Mouse (Mus musculus): ENCODE results near the gene Slc9a3r2.
A peak's percentile ranks its signal among the peaks of the same experiment; 100 is the strongest.

Gene Slc9a3r2

DNA sequence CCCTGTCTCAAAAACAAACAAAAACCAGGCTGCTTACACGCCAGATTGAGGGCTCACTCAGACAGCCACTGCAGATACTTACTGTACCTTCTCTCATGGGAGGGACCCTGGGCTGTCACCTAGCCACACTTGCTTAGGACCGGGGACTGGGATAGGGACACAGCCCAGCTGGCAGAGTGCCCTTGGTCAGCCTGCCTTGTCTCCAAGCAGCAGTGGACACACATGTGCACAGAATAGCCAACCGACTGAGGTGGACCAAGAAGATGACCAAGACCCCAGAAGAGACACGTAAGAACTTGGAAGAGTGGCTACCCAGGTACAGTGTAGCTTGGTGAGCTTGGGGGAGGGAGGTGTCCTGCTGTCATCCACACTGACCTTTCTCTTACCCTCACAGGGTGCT, 11.9 kb downstream of the Slc9a3r2 start:
- no peak for DNase-seq (ENCODE audit: low read depth, low spot score)

DNA sequence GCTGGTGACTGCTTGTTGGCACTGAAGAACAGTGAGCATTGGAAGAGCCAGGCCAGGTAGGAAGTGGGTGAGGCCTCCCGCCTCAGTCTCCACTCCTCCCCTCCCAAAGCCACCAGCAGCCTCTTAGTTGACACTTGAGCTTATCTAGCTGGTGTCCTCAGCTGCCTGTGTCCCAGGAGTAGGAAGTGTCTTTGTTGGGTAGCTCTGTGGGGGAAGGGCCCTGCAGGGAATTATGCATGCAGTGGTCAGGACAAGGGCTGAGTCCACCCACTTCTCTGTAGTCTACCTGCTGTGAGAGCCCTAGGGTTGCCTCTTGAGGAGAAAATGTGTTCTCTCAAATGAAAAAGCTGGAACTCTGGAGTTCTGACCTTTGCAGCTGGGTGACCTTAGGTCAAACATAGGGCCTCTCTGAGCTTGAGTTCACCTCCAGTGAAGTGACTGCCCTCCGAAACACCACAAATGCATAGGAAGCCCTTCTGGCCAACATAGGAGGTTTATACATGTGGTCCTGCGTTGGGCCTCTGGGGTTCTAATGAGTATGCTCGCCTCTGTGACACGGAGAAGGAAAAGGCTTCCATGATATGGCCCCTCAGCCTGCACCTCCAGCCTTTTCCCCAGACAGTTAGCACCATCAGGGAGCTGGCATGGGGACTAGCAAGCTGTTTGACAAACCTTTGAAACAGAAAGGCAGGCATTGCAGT, 13.2 kb downstream of the Slc9a3r2 start:
- no peak for DNase-seq (ENCODE audit: low read depth, low spot score)

DNA sequence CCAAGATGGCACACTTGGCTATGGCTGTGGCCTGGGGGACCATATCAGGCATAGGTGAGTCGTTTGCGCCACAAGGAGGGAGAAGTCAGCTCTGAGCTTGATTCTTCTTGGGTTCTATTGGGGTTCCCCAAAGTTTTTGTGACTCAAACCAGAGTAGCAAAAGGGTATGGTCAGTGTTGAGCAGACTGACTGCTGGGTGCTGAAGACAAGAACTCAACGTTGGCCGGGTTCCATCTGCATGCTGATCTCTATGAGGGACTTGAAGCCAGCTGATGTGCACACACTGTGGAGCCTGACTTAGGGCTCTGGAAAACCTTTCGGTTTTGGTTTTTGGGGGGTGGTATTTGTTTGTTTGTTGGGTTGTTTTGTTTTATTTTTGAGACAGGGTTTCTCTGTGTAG, 14.4 kb downstream of the Slc9a3r2 start:
- no peak for DNase-seq (ENCODE audit: low read depth, low spot score)

DNA sequence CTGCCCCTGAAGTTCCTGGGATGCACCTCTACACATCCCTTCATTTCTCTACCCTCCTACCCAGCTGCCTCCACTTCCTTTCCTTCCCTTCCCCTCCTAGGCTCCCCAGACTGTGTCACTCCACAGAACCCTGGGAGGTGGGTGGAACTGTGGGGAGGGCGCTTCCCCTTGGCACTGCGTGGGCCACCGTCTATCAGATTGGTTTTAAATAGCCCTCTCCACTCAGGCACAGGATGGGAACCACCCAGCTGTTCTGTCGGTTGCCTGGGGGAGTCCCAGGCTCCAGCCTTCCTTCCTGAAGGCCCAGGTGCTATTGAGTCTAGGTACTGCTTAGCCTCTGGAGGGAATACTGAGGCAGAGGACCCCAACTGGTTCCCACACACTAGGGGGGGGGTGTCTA, 15.1 kb downstream of the Slc9a3r2 start:
- peak; percentile 89 for DNase-seq (ENCODE audit: low read depth, low spot score)

DNA sequence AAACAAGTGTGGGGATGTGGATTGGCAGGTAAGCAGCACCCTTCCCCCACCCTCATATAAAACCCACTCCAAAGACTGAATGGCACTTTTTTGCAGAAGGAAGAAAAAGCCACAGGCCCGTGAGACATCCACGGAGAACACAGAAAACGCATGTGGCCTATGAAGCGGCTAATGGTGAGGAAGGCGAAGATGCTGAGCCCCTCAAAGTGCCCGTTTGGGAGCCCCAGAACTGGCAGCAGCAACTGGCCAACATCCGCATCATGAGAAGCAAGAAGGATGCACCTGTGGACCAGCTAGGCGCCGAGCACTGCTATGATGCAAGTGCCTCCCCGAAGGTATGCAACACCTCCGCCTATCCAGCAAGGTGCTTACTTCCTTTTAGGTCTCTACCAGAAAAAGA, 16.3 kb downstream of the Slc9a3r2 start:
- DNase-seq (ENCODE audit: low read depth, low spot score) = no peak

DNA sequence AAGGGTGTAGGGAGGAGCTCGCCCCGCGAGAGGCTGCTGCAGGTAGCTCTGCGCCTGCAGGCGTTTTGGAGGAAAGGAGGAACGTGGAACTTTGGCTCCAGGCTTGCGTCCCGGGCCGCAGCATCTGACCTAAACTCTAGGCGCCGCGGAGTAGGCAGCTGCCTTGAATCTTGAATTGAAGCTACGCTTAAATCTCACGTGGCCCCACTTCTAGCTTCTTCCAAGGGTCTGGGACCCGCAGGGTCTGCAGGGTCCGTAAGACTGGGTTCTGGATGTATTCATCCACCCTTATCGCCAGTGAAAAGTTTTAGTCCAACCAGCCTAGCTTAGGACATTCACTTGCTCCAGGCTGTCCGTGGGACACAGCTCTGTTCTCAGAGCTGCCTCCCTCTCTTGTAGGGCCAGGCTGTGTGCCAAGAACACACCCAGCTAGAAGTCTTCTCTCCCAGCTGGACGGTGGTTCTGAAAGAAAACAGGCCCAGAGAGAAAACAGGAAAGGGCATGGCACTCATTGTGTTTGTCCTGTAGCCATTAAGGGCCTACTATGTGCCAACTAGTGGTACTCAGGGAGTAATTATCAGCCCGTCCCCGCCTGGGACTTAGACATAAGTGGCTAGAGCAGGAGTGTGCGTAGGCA, 17.2 kb downstream of the Slc9a3r2 start:
- peak; percentile 59 for DNase-seq (ENCODE audit: low read depth, low spot score)

DNA sequence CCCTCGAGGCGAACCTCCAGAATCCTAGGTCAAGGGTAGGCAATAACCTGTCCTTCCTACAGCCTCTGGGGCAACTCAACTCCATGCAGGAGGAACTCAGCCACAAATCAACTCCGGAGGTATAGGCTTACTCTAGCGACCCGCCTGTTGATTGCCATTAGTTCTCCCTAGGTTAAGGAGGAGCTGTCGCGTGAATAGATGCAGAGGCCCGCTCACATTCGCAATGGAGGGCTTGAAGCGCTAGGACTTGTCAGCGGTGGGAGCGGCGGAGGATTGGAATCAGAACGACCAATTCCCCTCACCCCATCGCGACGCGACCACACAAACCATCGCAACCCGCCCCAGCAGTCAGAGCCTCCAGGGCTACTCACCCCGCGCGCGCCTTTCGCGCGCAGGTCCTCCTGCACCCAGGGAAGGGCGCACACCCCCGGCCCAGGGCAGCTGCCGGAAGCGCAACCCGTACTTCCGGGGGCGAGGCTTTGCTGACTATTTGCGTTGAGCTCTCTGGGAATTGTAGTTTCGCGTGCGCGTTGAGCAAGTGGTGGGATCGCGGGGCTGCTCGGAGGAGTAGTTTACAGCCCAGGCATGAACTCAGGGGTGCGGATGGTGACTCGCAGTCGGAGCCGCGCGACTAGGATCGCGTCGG, 17.8 kb downstream of the Slc9a3r2 start, which contains the start of the genes Tsc2 and Nthl1:
TSS of gene Tsc2 (minus strand) at position 464 of the 646 bp plus-strand sequence.
TSS of gene Nthl1 (plus strand) at position 514 of the 646 bp plus-strand sequence.
- peak; percentile 93 for DNase-seq (ENCODE audit: low read depth, low spot score)

DNA sequence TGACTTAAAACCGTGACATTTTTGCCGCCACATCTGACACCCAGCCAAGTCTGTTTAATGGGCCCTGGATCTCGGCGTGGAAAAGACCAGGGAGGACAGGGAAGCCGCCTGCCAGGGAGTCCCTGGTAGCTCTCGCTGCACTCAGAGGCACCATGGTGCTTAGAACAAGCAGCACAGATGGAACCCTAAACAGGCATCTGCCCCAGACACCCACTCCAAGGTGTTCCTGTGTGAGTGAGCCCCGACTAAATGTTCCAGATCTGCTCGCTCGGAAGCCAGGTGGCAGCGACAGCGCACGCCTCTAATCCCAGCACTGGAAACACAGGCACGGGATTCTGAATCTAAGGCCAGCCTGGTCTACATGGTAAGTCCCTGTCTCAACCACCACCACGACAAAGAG, 20.1 kb downstream of the Slc9a3r2 start:
- DNase-seq (ENCODE audit: low read depth, low spot score) = peak; percentile 82

DNA sequence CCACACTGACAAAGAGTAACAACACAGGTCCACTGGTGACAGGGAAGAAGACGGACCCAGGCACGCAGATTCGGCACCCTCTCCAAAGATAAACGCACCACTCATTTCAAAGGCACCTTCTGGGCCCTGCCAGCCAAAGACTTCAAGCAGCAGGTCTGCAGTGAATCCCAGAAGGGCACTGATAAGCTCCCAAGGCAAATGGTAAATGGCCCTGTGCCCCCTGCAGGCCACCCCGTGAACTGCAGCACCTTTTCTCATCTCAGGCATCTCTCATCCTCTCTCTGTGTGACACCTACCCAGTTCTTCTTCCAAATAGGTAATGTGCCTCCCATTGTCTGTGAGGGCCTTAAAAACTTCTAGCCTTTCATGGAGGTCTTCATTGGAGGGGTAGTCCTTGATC, 21.5 kb downstream of the Slc9a3r2 start:
- peak; percentile 80 for DNase-seq (ENCODE audit: low read depth, low spot score)

DNA sequence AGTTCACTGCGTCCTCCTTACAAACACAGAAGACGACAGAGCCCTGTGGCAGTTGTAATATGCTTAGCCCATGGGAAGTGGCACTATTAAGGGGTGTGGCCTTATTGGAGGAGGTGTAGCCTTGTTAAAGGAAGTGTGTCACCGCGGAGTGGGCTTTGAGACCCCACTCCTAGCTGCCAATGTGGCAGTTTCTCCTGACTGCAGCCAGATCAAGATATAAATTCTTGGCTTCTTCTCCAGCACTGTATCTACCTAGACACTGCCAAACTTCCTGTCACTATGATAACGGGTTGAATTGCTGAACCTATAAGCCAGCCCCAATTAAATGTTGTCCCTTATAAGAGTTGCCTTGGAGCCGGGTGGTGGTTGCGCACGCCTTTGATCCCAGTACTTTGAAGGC, 24.7 kb downstream of the Slc9a3r2 start:
- no peak for DNase-seq (ENCODE audit: low read depth, low spot score)

DNA sequence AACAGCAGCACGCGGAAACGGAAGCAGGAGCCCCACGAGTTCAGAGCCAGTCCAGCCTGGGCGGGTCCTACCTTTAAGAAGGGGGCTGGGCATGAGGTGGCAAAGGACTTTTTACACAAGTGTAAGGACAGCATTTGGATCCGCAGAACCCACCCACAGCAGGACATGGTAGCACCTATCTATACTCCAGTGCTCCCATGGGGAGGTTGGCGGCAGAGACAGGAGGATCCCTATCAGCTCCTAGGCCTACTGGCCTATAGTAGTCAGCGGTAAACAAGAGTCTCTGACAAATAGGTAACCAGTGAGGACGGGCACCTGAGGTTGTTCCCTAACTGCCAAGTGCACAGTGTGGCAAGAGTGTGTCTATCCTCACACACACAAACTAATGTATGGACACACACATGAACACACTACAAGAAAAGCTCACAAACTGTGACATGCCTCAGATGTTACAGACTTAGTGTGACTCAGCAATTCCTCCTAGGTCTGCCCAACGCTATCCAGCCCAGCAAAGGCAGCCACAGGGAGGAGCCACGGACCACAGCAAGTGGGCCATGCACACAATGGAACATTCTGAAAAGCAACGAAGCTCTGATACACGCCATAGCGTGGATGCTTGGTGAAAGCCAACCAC, 32.4 kb downstream of the Slc9a3r2 start:
- DNase-seq (ENCODE audit: low read depth, low spot score) = no peak

DNA sequence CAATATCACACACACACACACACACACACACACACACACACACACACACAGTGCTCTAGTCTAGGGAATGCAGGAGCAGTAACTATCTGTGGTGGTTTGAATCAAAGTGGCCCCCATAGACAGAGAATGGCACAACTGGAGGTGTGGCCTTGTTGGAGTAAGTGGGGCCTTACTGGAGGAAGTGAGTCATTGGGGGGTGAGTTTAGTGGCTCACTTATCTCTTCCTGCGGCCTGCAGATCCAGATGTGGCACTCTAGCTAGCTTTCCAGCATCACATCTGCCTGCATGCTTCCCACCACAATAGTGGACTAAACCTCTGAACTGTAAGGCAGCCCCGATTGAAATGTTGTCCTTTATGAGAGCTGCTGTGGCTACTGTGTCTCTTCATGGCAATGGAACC, 39.4 kb downstream of the Slc9a3r2 start:
- no peak for DNase-seq (ENCODE audit: low read depth, low spot score)

DNA sequence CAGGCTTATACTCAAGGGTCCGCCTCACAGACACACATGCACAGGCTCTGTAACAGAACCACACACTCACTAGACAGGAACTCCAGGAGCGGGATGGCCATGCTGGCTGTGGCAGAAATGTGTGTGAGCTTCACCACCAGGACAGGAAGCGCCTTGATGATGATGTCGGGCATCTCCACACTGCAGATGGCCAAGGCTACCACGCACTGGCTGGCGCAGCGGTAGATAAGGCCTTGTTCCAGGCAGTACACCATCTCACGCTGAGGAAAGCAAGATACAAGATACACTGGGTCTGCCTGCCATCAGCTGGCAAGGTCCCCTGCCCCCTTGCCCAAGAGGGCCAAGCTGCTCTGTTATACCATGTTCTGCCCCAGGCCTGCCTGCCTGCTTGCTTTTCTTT, 41.3 kb downstream of the Slc9a3r2 start:
- no peak for DNase-seq (ENCODE audit: low read depth, low spot score)

DNA sequence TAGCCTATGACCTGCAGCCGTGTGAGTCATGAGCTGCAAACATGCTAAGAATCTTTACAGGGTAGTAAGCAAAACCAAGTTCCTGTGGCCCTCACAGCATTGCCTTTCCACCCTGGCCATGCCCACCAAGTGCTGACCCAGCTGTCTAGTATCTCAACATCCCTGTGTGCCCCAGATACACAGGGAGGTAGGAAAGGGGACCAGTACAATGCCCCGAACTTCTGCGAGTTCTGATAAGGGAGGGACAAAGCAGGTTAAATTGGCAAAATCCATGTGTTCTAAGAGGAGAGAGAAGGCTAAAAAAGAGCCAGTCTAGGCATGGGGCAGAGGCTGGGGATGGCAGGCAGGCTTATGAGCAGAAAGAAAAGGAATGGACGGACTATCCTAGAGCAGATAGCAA, 41.8 kb downstream of the Slc9a3r2 start:
- DNase-seq (ENCODE audit: low read depth, low spot score) = no peak

DNA sequence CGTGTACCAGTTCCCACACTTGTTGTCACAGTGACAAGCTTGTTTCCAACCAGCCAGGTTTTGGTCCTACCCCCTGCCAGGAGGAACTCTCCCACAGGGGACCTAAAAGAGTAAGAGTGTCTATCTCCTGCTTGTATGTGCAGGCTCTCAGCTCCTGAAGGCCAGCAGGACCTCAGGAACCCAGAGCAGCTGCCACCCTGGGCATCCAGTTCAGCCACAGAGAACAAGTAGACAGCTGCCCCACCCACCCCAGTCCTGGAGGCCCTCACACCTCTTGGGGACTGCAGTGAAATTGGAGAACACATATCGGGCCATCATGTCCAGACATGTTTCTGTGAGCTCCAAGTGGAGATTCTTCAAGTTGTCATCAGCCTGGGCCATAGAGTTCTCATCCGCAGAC, 45.6 kb downstream of the Slc9a3r2 start:
- no peak for DNase-seq (ENCODE audit: low read depth, low spot score)

DNA sequence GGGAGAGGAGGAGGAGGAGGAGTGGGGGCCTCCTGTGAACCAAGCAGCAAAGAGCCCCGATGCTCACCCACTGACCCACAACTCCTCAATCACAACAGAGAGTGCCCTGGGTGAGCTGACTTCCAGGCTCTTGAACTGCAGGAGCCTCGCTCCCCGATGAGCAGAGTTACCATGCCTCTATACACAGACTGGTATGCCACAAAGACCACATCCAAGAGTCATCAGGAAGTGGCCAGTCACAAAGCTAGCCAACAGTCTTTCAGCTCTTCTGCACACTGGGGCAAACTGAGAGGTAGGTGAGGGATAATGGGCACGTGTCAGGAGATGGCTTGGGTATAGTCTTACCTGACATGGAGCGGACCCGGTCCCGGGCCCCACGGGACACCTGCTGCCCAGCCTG, 46.2 kb downstream of the Slc9a3r2 start:
- no peak for DNase-seq (ENCODE audit: low read depth, low spot score)

DNA sequence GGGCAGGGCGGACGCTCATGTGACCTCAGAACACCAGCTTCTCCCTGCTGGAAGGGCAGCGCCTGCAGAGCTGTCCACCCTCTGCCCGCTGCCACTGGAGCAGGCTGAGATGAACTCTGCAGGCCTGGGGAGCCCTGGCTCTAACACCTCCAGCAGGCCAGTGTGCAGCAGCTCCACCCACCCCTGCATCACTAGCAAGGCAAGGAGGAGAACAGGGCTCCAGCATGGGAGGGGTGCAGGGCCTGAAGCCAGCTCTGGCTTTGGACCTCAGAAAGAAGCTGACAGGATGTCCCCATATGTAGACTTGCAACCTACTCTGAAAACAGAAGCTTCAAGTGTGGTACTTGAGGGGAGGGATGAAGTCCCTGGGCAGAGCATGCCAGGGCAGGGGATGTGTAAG, 49.6 kb downstream of the Slc9a3r2 start:
- peak; percentile 42 for DNase-seq (ENCODE audit: low read depth, low spot score)

DNA sequence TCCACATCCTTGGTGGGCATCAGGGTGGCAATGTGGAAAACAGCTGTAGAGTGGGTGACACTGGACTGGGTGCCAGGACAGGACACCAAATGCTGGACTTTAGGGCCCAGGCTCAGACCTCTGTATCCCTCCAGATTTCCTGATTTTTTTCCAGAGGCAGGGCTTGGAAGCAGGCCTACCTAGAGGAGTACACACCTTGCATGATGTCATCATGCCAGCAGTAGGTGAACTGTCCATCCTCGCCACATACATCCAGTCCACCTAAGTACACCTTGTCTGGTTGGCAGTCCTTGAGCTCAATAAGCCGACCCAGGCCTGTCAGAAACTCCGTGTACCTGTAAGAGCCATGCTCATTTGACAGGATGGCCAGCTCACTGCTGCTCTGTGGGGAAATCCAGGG, 52.1 kb downstream of the Slc9a3r2 start:
- DNase-seq (ENCODE audit: low read depth, low spot score) = no peak

DNA sequence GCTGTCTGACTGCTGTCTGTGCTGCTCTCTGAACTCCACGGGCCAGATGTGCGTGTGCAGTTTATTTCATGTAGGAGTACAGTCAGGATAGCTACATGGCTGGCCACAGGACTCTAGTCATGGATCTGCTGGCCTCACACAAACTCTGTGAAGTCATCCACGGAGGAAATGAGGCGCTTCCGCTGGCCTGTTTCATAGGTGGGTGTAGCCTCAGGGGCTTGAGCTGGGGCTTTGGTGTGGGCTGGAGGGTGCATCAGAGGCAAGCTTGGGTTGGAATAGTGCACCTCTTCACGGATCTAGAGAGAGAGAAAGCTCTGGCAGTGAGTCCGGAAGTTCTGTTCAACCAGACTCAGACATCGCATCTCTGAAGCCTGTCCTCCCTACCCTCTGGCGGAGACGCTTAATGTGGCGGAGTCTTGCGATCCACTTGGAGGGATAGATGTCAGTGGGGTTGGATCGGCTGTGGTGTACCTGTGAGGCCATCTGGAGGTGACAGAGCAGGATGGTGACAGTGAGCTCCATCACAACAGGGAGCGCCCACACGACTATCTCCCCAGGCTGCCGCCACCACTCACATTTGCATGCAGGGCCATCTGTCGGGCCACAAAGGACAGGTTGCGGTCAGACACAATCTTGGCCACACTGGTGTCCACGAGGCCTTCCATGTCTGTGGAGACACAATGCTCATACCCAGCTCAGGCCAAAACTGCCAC, 53.5 kb downstream of the Slc9a3r2 start:
- DNase-seq (ENCODE audit: low read depth, low spot score) = peak; percentile 96

DNA sequence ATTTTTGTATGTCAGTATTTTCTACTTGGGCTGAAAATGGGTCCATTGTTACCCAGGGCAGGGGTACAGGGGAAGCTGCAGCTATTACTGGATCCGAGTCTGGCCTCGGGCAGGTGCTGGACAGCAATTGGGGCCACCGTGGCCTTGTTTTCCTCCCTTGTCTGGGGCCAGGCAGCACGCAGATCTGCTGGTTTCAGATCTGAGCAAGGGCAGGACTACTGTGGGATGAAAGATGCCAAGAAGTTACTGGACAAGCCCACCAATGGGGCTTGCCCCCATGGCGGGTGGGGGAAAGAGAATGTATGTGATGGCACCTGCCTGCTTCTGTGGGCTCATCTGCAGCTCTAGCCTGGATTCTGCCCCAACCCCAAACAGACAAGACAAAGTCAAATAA, 54.1 kb downstream of the Slc9a3r2 start:
- DNase-seq (ENCODE audit: low read depth, low spot score) = no peak

DNA sequence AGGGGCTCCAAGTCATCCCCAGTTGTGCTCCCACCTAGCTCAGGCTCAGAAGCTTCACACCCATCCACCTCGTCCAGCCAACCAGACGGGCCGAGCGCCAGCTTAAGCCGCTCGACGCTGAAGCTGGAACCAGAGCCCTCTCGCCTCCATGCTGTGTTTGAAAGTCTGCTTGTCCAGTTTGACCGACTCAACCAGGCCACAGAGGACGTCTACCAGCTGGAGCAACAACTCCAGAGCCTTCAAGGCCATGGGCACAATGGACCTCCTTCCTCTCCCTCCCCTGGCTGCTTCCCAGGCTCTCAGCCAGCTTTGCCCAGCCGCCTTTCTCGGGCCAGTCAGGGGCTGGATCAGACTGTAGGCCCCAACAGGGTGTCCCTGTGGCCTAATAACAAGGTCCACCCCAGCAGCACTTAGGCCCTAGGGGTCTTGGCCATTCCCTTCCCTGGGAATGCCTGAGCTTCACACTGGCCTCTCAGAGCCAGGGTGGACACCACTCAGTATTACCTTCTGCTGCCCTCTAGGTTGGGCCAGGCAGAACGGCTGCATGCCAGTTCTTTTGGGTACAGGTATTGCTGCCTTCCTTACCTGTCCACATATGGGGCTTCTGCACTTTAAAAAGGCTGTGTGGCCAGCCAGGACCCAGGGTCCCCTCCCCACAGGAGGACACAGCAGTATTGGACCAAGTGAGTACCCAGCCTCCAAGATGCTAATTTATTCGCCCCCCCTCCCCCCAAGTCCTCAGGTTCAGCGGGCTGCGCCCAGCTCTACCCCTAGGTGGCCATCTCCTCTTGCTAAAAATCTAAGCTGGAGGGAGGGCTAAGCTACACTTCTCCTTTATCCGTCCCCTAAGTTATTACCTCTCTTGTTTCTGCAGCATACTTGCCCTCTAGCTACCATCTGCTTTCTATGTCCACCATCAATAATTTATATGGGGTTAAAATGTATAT, 54.7 kb downstream of the Slc9a3r2 start:
- DNase-seq (ENCODE audit: low read depth, low spot score) = peak; percentile 65
